Mouse (Mus musculus) lung, adult 2 months (tissue): ENCODE measurements at regions not wholly inside any gene's neighbourhood (a gene's known extent, or its start where the extent isn't known, plus 50 kb on each side); places are given as distances from the start of the nearest gene placed in this dataset.

Experiments
- CTCF ChIP-seq: fragments of 200-500 bp; IDR thresholded peaks from 2 replicates; pipeline ENCODE4 v1.5.1; 2011; ENCODE audit warnings: mild to moderate bottlenecking, low read length, control low read depth; ENCODE audit not compliant: insufficient read depth
- POLR2A ChIP-seq: fragments of 200-500 bp; IDR thresholded peaks from 2 replicates; pipeline ENCODE4 v1.6.1; 2011; ENCODE audit warnings: low read depth, mild to moderate bottlenecking, control low read depth, low read length, borderline replicate concordance; ENCODE audit errors: extremely low read depth

DNA sequence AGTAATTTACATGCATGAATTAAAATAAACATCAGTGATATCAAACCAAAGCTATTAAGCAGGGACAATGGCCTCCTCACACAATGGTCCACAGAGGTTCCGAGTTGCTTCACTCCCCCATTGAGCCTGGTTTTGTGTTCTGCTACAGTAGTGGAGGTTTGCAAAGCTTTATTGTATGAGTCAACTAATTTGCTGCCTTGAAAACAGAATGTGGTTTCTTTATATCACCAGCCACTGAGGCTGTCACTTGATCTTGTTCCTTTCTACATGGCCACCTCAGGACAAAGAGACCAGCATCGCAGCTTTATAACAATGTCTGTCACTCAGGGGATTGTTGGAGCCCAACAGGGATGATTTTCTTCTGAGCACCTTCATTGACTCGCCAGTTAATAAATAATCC, 695.3 kb downstream of the Mecom start:
- TF ChIP-seq CTCF (no peak), POLR2A (no peak)
